Mouse (Mus musculus) Patski (cell line): ENCODE data around the gene Twf2. TPM values are rescaled to one million over a fixed set of nuclear protein-coding genes. Genes with fewer than 3 reads are reported as not detected.

Experiments
- ATAC-seq: fragments of 100-300 bp; one replicate; pipeline ENCODE4 v1.8.0; 2021
- CTCF ChIA-PET: fragments of 350-600 bp; sonication (Branson Sonifier 250); formaldehyde crosslinking; loops from one replicate; lab custom pipeline; 2022; ENCODE audit warnings: inconsistent platforms; lab: Charles Lee
- POLR2A ChIA-PET: fragments of 350-600 bp; sonication (Branson Sonifier 250); formaldehyde crosslinking; loops from one replicate; lab custom pipeline; 2022; ENCODE audit warnings: antibody characterized with exemption, inconsistent platforms; lab: Charles Lee
- DNase-seq: peaks from one replicate; pipeline ENCODE4 v3.0.0-alpha.2; 2011; ENCODE audit warnings: low read depth, low spot score
- H3K27me3 ChIP-seq: fragments of 371-371 bp; one replicate; pipeline ENCODE4 v1.5.1; 2021
- CTCF ChIP-seq: fragments of 100-300 bp; IDR thresholded peaks from one replicate; pipeline ENCODE4 v1.5.1; 2021
- in situ Hi-C: fragments of 300-500 bp; cut with MboI; formaldehyde crosslinking; loops from 3 replicates; pipeline ENCODE4 v1.11.1; 2018; ENCODE audit warnings: low pct_unique_long_range_greater_than_20kb, mixed read lengths
- polyA plus RNA-seq: library from polyadenylated mRNA; unstranded; gene quantifications from one replicate; pipeline ENCODE4 v1.2.3, GENCODE M21; 2021

The Twf2 gene
- polyA plus RNA-seq, 1 experiment from 2014 or later = 30.7 TPM

- ATAC-seq (no peak), DNase-seq (no peak)
- no peaks in the 10 kb centered on the region for H3K27me3 ChIP-seq
- in situ Hi-C loops = loop anchor here (25.0 kb wide), 1 partner anchor 1136 kb away; no protein-coding TSS in a partner anchor
- POLR2A ChIA-PET = interaction anchor here (0.8 kb wide), 1 partner anchor 23 kb away, joined by 3 read pairs; the partner anchor contains the start of gene Ppm1m
- no peak for TF ChIP-seq CTCF
- CTCF ChIA-PET = interaction anchor here (0.8 kb wide), 1 partner anchor 13 kb away, joined by 3 read pairs; no protein-coding TSS in a partner anchor
Observed at GRCm38 (mm10) chr9:106176769-106177168, 26.1 kb upstream of the Twf2 start.

DNA sequence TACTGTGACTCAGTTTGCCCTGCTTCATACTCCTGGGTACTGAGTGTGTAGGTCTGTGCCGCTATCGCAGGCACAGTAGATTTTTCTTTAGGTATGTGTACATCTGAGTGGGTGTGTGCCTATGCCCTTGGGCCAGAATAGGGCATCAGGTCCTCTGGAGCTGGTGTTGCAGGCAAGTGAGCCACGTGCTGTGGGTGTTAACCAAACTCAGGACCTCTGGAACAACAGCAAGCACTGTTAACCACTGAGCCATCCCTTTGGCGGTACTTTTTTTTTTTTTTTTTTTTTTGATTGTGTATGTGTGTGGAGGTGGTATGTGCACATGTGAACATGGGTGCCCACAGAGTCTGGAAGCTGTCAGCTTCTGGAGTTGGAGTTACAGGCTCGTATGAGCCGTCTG, 25.1 kb upstream of the Twf2 start:
- no peaks in the 10 kb centered on the region for H3K27me3 ChIP-seq
- CTCF ChIA-PET = interaction anchor here (0.8 kb wide), 1 partner anchor 14 kb away, joined by 3 read pairs; no protein-coding TSS in a partner anchor
- no peak for ATAC-seq
- in situ Hi-C loops = loop anchor here (25.0 kb wide), 1 partner anchor 1135 kb away; no protein-coding TSS in a partner anchor
- no peak for DNase-seq
- POLR2A ChIA-PET = interaction anchor here (0.8 to 1.1 kb wide), 2 partner anchors 12 to 22 kb away, joined by 3 read pairs; partner anchors contain the start of gene Ppm1m
- no peak for TF ChIP-seq CTCF

- no peaks in the 10 kb centered on the region for H3K27me3 ChIP-seq
- ChIA-PET CTCF (interaction anchor here (2.1 to 2.5 kb wide), 2 partner anchors 10 to 32 kb away, joined by 7 to 8 read pairs; no protein-coding TSS in a partner anchor), POLR2A (no interaction called here)
- ATAC-seq (no peak), DNase-seq (no peak)
- in situ Hi-C loops = loop anchor here (25.0 kb wide), 1 partner anchor 1133 kb away; no protein-coding TSS in a partner anchor
- TF ChIP-seq CTCF = no peak
Observed at GRCm38 (mm10) chr9:106179454-106179853, 23.5 kb upstream of the Twf2 start.

DNA sequence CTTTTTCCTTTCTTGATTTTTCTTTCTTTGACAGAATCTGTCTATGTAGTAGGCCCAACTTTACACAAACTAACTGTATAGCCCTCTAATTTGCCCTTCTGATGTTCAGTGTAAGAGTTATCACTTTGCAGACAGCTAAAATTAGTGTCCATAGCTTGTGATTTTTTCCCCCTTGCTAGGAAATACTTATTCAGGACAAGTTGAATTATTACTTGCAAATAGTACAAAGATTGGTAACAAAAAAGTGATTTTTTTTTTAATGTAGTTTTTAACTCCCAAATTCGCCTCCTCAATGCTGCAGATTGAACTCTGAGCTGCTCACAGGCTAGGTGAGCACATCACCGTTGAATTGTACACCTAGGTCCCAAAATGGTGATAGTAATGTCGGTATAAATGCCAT, 22.9 kb upstream of the Twf2 start:
- TF ChIP-seq CTCF = no peak
- CTCF ChIA-PET = interaction anchor here (2.1 to 2.5 kb wide), 2 partner anchors 9 to 32 kb away, joined by 7 to 8 read pairs; no protein-coding TSS in a partner anchor
- no peaks in the 10 kb centered on the region for H3K27me3 ChIP-seq
- no peak for ATAC-seq
- DNase-seq = no peak
- in situ Hi-C loops = loop anchor here (25.0 kb wide), 1 partner anchor 1132 kb away; no protein-coding TSS in a partner anchor
- POLR2A ChIA-PET = no interaction called here

GRCm38 (mm10) chr9:106182146-106182545, 20.8 kb upstream of the Twf2 start:
- ATAC-seq = no peak
- no peak for DNase-seq
- POLR2A ChIA-PET = no interaction called here
- TF ChIP-seq CTCF = no peak
- no peaks in the 10 kb centered on the region for H3K27me3 ChIP-seq
- CTCF ChIA-PET = interaction anchor here (0.7 to 1.0 kb wide), 2 partner anchors 10 to 69 kb away, joined by 3 read pairs; no protein-coding TSS in a partner anchor
- in situ Hi-C loops = loop anchor here (25.0 kb wide), 1 partner anchor 1130 kb away; no protein-coding TSS in a partner anchor

DNA sequence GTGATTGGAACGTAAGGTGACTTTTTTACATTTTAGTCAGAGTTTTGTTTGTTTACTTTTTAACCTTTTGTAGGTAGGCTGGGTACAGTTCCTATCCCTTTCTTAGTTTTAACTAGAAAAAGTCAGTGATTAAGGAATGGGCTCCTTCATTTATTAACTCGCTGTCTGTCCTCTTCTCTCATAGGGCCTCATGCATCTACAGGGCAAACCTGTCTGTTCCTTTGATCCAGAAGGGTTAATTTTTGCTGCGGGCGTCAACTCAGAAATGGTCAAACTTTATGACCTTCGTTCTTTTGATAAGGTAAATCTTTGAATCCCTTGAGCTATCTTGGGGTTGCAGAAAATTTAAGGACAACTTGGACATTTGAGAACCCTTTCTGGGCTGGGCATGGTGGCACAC, 18.9 kb upstream of the Twf2 start:
- DNase-seq = no peak
- in situ Hi-C loops = loop anchor here (25.0 kb wide), 1 partner anchor 1128 kb away; no protein-coding TSS in a partner anchor
- POLR2A ChIA-PET = no interaction called here
- H3K27me3 ChIP-seq = no peaks in the 10 kb centered on the region
- ATAC-seq = no peak
- CTCF ChIA-PET = interaction anchor here (1.1 to 1.2 kb wide), 3 partner anchors 9 to 97 kb away, joined by 3 to 4 read pairs (median 3); partner anchors contain the start of gene Poc1a
- no peak for TF ChIP-seq CTCF

GRCm38 (mm10) chr9:106191355-106191754, 11.6 kb upstream of the Twf2 start:
- in situ Hi-C loops = loop anchor here (25.0 kb wide), 1 partner anchor 1121 kb away; no protein-coding TSS in a partner anchor
- CTCF ChIA-PET = interaction anchor here (1.3 to 3.2 kb wide), 3 partner anchors 19 to 79 kb away, joined by 3 to 16 read pairs (median 13); partner anchors contain the start of gene Wdr82

DNA sequence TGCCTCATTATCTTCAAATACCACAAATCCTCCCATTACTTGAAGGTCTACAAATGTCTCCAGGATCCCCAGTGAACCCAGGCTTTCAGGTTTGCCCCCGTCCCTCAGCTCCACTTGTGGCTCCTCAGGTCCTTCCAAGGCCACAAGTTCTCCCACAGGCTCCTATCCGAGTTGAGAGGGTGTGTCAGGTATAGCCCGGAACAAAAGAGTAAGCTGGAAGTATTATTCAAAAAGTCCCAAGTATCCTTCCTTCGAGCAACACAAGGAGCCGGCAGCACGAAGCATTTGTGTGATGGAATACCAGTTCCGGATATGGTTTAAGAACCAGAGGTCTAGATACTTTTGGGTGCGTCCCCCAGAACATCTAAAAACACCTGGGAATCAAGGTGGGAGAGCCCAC, 10.9 kb upstream of the Twf2 start:
- DNase-seq (no peak), ATAC-seq (no peak)
- no peaks in the 10 kb centered on the region for H3K27me3 ChIP-seq
- in situ Hi-C loops = loop anchor here (25.0 kb wide), 1 partner anchor 1120 kb away; no protein-coding TSS in a partner anchor
- ChIA-PET POLR2A (interaction anchor here (0.7 to 2.0 kb wide), 2 partner anchors 21 to 874 kb away, joined by 5 read pairs; no protein-coding TSS in a partner anchor), CTCF (interaction anchor here (1.3 to 3.2 kb wide), 3 partner anchors 20 to 79 kb away, joined by 3 to 16 read pairs (median 13); partner anchors contain the start of gene Wdr82)
- no peak for TF ChIP-seq CTCF

More at GRCm38 (mm10) chr9:106191355-106191754, 11.6 kb upstream of the Twf2 start:
- ATAC-seq (no peak), DNase-seq (no peak)
- TF ChIP-seq CTCF = no peak
- no peaks in the 10 kb centered on the region for H3K27me3 ChIP-seq
- POLR2A ChIA-PET = interaction anchor here (0.5 to 2.0 kb wide), 3 partner anchors 20 to 84 kb away, joined by 3 to 5 read pairs (median 3); no protein-coding TSS in a partner anchor

GRCm38 (mm10) chr9:106192998-106193397, 9.9 kb upstream of the Twf2 start:
- no peak for TF ChIP-seq CTCF
- POLR2A ChIA-PET = interaction anchor here (0.7 to 2.0 kb wide), 3 partner anchors 22 to 873 kb away, joined by 3 to 5 read pairs (median 5); partner anchors contain the start of gene Poc1a
- in situ Hi-C loops = loop anchor here (25.0 kb wide), 1 partner anchor 1119 kb away; no protein-coding TSS in a partner anchor
- DNase-seq (no peak), ATAC-seq (no peak)
- no peaks in the 10 kb centered on the region for H3K27me3 ChIP-seq
- CTCF ChIA-PET = interaction anchor here (1.5 to 3.2 kb wide), 3 partner anchors 9 to 21 kb away, joined by 4 to 16 read pairs (median 13); partner anchors contain the start of gene Wdr82
